Mouse (Mus musculus): ENCODE results near the gene Slc12a7. TPM values are rescaled to one million over a fixed set of nuclear protein-coding genes. Genes with fewer than 3 reads are reported as not detected.

Gene Slc12a7
- 4.2 and 5.3 TPM in 2 replicates for polyA plus RNA-seq (2015; fragmentation: Nextera tagmentation; extraction: Ambion mirVana)

GRCm38 (mm10) chr13:73732742-73733700, at the start of gene Slc12a7:
TSS of gene Slc12a7 (plus strand) at chr13:73733094.

GRCm38 (mm10) chr13:73704694-73705325, 28.1 kb upstream of the Slc12a7 start, which contains the start of gene Slc6a19:
TSS of gene Slc6a19 (minus strand) at chr13:73704865.

GRCm38 (mm10) chr13:73847465-73847836, 114.6 kb downstream of the Slc12a7 start, which contains the start of gene Nkd2:
TSS of gene Nkd2 (minus strand) at chr13:73847631.

Other genes starting within 250 kb of the Slc12a7 start
- gene Slc6a3, start 196.3 kb upstream of the Slc12a7 start, polyA plus RNA-seq (2015; fragmentation: Nextera tagmentation; extraction: Ambion mirVana), result 0.17 TPM in 2 replicates
- 131 and 144 TPM in 2 replicates for gene Clptm1l, start 129.1 kb upstream of the Slc12a7 start, polyA plus RNA-seq (2015; fragmentation: Nextera tagmentation; extraction: Ambion mirVana)
- gene Tert, start 106.2 kb upstream of the Slc12a7 start, polyA plus RNA-seq (2015; fragmentation: Nextera tagmentation; extraction: Ambion mirVana), result 3.0 and 4.0 TPM in 2 replicates
- not detected in 2 replicates for gene Slc6a18, start 55.1 kb upstream of the Slc12a7 start, polyA plus RNA-seq (2015; fragmentation: Nextera tagmentation; extraction: Ambion mirVana)
- 0.23 and 0.68 TPM in 2 replicates for gene Slc6a19, start 28.2 kb upstream of the Slc12a7 start, polyA plus RNA-seq (2015; fragmentation: Nextera tagmentation; extraction: Ambion mirVana)
- 11.9 and 13.5 TPM in 2 replicates for gene Nkd2, start 114.5 kb downstream of the Slc12a7 start, polyA plus RNA-seq (2015; fragmentation: Nextera tagmentation; extraction: Ambion mirVana)
- 6.3 and 7.0 TPM in 2 replicates for gene Trip13, start 204.7 kb downstream of the Slc12a7 start, polyA plus RNA-seq (2015; fragmentation: Nextera tagmentation; extraction: Ambion mirVana)
- 57.7 and 58.0 TPM in 2 replicates for gene Brd9, start 204.7 kb downstream of the Slc12a7 start, polyA plus RNA-seq (2015; fragmentation: Nextera tagmentation; extraction: Ambion mirVana)
- not detected in 2 replicates for gene Zdhhc11, start 230.8 kb downstream of the Slc12a7 start, polyA plus RNA-seq (2015; fragmentation: Nextera tagmentation; extraction: Ambion mirVana)

Data from neural tube, postnatal 0 days (tissue).